Mouse (Mus musculus) thymus, postnatal 4 days (tissue): Measurements from ENCODE around the gene Nbea.

ENCODE experiments used
- DNase-seq: peaks from one replicate; pipeline ENCODE4 v3.0.0; 2021

Nbea gene

DNA sequence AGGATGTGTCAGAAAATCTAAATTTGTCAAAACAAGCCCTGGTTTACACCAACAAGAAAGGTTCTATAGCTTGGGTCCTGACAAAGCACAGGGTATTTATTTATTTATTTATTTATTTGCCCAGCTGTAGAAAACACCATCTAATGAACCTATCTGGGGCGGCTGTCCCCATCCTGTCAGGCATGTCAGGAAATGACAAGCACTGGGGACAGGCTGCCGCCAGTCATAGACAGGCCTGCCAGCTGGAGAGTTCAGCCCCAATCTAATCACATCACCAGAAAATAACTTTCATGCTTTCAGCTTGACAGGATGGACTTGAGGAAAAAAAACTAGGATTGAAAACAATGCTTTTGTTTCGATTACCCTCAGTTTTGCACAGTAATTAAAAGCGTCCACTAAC, 440.8 kb downstream of the Nbea start:
- DNase-seq = no peak

DNA sequence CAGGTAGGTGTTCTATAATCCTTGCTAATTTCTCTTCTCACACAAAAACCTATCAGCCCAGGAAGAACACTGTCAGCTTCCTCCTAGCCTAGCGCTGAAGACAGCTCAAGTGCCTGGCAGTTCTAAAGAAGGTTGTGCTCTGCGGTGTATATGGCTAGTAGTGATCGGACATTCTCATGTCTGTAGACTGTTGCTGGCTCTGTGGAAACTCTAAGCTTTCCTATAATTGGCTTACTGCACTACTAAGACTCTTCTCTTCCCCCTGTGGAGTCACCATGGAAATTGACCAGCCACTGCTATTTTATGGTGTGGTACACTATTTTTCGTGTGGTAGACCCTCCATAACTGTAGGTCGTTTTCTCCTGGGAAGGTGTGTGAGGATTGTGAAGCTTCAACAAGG, 441.3 kb downstream of the Nbea start:
- DNase-seq = no peak

DNA sequence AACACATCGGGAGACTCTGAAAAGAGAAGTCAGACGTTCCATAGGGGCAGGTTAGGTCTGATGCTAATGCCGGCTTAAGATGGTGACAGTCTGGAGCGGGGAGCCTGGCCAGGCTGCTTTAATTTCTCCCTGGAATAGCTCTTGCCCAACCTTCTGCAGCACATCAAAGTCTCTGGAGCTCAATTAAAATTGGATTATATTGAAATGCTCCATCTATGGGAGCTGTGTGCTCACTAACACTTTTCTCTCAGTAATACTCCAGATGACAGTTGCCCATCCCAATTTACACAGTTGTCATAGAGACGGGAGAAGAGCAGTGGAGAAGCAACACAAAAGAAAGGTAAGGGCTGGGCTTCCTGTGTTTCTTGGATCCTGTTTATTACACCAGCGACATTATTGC, 442.1 kb downstream of the Nbea start:
- DNase-seq = no peak

DNA sequence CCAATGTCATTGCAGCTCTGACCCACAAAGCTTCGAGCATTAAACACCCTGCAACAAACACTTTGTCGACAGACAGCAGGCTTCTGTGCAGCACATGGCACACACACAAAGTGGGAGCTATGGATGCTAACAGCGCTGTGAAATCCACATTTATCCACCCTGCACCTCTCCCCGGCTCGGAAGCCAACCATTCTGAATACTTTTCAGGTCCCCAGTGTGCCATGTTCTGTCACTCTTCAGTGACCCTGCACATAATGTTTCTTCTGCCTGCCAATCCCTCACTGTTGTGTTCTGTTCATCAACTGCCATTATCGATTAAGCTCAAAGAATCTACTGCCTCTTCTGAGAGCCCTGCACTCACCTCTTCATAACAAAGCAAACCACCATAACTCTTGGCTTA, 449.8 kb downstream of the Nbea start:
- DNase-seq = no peak

DNA sequence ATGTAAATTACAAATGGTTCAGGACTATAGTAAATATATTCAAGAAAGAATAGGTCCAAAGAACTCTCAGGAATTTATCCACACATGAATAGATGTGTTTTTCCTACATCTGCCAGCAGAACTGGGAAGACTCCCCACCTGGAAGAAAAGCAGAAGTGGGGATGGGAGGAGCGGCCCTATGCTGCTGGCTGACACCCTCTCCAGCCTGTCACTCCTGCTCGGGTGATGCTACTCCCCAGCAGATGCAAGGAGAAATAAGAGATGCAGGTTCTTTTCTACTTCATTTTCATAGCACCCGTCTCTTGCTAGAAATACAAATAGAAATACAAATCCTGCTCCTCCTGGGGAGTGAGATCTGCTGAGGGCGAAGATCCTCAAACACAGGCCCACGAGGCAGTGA, 453.0 kb downstream of the Nbea start:
- no peak for DNase-seq

GRCm38 (mm10) chr3:55730142-55730541, 453.4 kb downstream of the Nbea start:
- no peak for DNase-seq

- DNase-seq = no peak
These were observed 469.2 kb downstream of the Nbea start for GRCm38 (mm10) chr3:55714260-55714659.

- no peak for DNase-seq
These were observed 469.6 kb downstream of the Nbea start for GRCm38 (mm10) chr3:55713856-55714255.

DNA sequence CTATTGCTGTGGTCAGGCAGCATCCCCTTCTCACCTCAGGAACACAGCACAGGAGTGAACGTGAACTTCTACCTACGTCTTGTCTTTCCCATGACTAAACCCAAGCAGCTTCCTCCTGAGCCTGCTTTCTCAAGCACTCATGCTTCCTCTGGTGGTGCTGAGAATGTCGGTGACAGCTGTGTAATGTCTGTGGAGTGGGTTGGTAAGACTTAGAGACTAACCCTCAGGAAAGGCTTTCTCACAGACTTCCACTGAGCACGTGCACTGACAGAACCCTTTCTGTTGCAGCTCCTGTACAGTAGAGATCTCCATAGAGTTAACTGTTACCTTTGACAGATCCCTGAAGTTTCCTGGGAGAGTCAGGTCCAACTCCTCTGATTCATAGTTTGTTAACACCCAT, 473.2 kb downstream of the Nbea start:
- DNase-seq = no peak

DNA sequence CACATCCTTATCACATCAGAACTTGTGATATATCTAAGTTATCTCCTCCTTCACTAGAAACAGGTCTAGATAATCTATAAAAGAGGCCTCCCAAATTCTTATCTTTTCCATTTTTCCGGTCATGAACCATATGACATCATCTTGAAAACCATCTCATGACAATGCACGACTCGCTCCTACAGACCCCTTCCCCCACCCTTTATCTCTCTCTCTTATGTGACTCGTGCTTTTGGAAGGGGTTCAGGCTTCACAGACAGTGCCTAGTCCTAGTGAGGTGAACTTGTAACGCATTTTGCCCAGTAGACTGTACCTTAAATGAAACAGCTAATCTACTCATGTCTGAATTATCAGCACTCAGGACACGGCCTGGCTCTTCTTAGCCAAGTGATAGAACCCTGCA, 481.9 kb downstream of the Nbea start:
- no peak for DNase-seq

DNA sequence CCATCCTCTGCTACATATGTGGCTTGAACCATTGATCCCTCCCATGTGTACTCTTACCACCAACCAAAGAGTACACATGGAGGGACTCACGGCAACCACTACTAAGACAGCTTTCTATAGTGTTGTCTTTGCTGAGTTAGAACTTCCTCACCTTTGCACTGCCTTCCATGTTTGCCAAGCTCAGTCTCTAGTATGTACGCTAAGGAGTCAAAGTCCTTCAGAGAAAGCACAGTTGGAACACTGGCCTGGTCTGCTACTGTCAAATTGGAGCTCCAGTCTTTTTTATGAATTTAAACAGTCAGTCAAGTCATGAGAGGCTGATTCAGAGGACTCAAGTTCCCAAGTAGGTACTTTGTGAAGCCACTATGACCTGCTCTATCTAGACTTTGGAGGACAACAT, 486.3 kb downstream of the Nbea start:
- no peak for DNase-seq

DNA sequence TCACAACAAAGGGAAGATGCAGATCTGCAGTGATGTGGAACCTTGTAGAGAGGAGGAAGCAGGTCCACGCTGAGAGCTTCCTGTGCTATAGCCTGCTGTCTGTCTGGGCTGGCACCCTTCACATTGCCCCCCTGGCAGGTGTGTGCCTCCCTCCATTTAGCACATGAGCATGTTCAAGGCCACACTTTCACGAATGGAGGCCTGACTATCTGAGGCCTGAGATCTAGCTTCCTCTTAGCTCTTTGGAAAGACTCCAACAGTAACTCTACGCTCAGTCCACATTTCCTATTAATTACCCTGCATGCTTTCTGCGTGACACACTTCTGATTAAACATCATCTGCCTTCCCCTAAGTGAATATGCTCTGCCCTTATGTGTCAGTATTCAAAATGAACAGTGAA, 490.4 kb downstream of the Nbea start:
- DNase-seq = no peak

- DNase-seq = no peak
These were observed 495.4 kb downstream of the Nbea start for GRCm38 (mm10) chr3:55688098-55688497.

DNA sequence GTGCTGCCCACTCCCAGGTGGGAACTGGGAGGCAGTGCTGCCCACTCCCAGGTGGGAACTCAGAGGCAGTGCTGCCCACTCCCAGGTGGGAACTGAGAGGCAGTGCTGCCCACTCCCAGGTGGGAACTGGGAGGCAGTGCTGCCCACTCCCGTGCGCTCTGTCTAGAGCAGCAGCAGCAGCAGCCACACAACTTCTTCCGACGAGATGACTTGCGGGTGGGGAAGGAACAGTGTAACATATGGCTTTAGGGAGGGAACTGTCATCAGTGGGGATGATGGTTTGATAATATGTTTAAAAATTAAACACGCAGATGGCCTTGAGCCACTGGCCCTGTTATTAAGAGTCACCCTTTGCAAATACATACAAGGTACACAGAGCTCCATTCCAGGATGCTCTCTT, 496.5 kb downstream of the Nbea start:
- no peak for DNase-seq

GRCm38 (mm10) chr3:55685627-55686026, 497.9 kb downstream of the Nbea start:
- no peak for DNase-seq

DNA sequence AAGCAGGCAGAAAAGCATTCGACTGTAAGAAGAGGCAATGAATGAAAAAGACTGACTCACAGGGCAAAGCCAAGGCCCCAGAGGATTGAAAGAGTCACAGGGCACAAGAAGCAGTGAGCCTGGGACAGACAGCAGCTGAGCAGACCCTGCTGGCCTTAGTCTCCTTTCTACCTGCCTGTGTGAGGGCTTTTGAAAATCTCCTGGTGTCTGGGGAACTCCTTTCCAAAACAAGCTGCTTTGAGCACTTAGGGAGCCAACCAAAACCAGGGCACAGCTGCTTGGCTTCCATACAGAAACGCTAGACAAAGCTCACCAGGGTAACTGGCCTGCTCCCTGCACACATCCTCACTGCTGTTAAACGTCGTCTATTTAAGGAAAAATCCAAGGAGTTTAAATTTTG, 498.6 kb downstream of the Nbea start:
- DNase-seq = no peak

GRCm38 (mm10) chr3:55677691-55678090, 505.8 kb downstream of the Nbea start:
- no peak for DNase-seq

DNA sequence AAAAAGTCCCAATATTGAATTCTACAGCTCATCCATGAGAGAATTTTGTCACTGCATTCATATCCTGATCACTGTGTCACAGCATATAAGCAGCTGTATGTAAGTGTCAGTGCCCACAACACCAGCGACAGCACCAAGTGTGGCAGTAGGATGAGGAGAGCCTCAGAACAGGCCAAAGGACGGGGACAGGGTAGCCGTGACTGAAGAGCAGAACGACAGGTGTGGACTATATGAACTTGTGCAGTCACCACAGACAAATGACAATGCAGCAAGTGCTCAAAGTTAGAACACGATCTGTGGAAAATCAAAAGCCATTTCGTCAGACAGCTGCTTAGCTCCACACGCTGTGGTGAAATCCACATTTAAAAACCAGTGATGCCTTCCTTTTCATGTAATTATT, 509.3 kb downstream of the Nbea start:
- DNase-seq = no peak

- DNase-seq = no peak
These were observed 516.5 kb downstream of the Nbea start for GRCm38 (mm10) chr3:55667048-55667447.

DNA sequence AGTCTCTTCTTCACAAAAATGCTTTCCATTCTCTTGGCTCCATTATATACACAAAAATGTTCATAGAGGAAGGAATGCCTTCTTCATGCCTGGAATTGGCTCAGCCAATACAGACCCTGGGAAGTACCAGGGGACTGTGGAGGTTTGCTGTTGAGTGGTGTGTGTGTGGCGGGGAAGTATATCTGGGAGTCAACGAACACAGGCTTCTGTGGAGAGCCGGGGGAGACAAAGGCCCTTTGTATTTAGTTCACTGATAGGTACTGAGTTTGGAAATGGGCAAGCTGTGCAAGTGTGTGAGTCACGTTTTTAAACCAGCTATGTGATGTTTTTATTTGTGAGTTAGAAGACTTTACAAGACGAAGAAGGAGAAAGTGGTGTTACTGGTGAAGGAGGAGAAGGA, 517.6 kb downstream of the Nbea start:
- DNase-seq = no peak

DNA sequence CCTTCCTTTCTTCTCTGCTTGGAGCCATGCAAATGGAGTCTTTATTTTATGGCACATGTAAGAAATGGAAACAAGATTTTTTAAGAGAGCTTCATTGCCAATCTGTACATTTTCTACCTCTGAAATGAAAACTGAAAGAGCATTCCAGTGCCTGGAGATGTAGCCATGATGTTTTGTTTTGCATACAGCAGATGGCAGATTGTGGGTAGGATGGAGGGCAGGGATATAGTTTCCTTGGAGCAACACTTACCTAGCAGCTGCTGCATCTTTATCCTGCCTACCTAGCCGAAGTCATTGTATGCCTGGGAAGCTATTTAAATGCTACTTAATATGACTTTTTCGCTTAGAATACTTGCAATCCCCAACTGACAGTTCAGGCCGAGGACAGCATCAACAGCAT, 518.8 kb downstream of the Nbea start:
- no peak for DNase-seq

- peak; percentile 43 for DNase-seq
These were observed 521.6 kb downstream of the Nbea start for GRCm38 (mm10) chr3:55661678-55662445.

DNA sequence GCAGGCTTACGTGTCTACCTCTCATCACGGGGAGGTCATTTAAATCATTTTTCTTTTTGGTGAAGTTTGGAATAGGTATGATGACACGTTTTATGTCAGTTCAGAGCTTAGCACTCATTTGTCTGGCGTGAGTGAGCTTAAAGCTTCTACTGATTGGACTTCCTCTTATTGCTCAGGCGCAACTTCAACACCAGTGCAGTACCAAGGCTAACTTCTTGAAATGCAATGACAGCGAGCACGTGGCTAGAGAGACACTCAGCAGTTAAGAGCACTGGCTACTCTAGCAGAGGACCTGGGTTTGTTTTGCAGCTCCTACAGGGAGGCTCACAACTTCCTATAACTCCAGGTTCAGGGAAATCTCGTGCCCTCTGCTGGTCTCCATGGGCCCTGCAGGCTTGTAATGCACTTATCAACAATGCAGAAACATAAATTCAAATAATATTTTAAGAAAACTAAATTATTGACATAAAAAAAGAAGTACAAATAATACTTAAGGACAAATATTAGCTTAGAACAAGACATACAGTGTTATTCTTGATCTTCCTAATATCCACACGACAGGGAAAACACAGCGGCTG, 523.2 kb downstream of the Nbea start:
- peak; percentile 17 for DNase-seq

GRCm38 (mm10) chr3:55659558-55660215, 523.8 kb downstream of the Nbea start:
- DNase-seq = peak; percentile 14

DNA sequence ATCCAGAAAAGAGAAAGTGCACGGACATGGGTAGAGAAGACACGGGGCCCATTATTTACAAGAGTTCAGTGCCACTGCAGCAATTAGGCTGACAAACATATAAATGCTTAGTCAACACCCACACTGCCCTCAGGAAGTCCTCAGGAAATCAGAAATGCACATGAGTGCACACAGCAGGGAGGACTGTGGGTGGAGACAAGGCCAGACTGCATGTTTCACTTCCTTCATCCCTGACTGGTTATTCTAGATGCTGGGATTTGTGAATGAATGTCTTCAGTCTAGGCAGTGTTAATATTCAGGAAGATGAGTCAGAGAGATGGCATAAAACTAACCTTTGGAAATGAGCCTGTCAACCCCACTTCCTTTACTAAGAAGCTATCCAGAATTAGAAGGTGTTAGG, 531.2 kb downstream of the Nbea start:
- DNase-seq = no peak
